Mouse (Mus musculus) midbrain, embryonic 11.5 days (tissue): Measurements from ENCODE around the gene Cog4. TPM values are rescaled to one million over a fixed set of nuclear protein-coding genes. Genes with fewer than 3 reads are reported as not detected.
"Not testable (repeated sequence)": the region's sequence is repeated elsewhere in the genome, so short reads cannot be mapped to it uniquely, and the experiment has no call there.

Experiments
- ATAC-seq: fragments of 200-750 bp; cut with Nextera tagmentation; 2 replicates; pipeline ENCODE4 v1.8.0; 2017; ENCODE audit warnings: moderate TSS enrichment, moderate library complexity; ENCODE audit not compliant: low FRiP score
- DNase-seq: peaks from one replicate; pipeline ENCODE4 v3.0.0; 2015; ENCODE audit warnings: low spot score; ENCODE audit errors: missing footprints
- H3K27ac ChIP-seq: fragments of 300-500 bp; sonication (generic); 2 replicates; pipeline ENCODE4 v1.5.1; 2014; ENCODE audit warnings: low read depth, low read length
- H3K27me3 ChIP-seq: fragments of 300-500 bp; sonication (generic); 2 replicates; pipeline ENCODE4 v1.6.1; 2014; ENCODE audit warnings: mild to moderate bottlenecking, low read length, moderate library complexity, mixed read lengths; ENCODE audit not compliant: control insufficient read depth, insufficient read depth
- H3K36me3 ChIP-seq: fragments of 300-500 bp; sonication (generic); 2 replicates; pipeline ENCODE4 v1.6.1; 2014; ENCODE audit warnings: mild to moderate bottlenecking, low read length, moderate library complexity, mixed read lengths; ENCODE audit not compliant: control insufficient read depth, insufficient read depth
- H3K4me1 ChIP-seq: fragments of 300-500 bp; sonication (generic); 2 replicates; pipeline ENCODE4 v1.6.1; 2014; ENCODE audit warnings: low read length; ENCODE audit not compliant: control insufficient read depth, insufficient read depth
- H3K4me2 ChIP-seq: fragments of 300-500 bp; sonication (generic); 2 replicates; pipeline ENCODE4 v1.6.1; 2014; ENCODE audit warnings: mild to moderate bottlenecking, moderate library complexity
- H3K4me3 ChIP-seq: fragments of 300-500 bp; sonication (generic); 2 replicates; pipeline ENCODE4 v1.5.1; 2014; ENCODE audit warnings: low read depth, low read length
- H3K9ac ChIP-seq: fragments of 300-500 bp; sonication (generic); 2 replicates; pipeline ENCODE4 v1.6.1; 2014; ENCODE audit warnings: low read length
- H3K9me3 ChIP-seq: fragments of 300-500 bp; sonication (generic); 2 replicates; pipeline ENCODE4 v1.6.1; 2016; ENCODE audit warnings: low read length; ENCODE audit not compliant: control insufficient read depth
- WGBS: fragments of 180-500 bp; shearing (Covaris S2); extraction: QIAGEN DNeasy Blood & Tissue Kit; methylation state at CpG from one replicate; pipeline ENCODE4 v1.1.7; 2014; 5-methylcytosine and 5-hydroxymethylcytosine counted together
- polyA plus RNA-seq: library from polyadenylated mRNA; unstranded; fragments of >200 nt; fragmentation: Nextera tagmentation; extraction: Ambion mirVana; gene quantifications from 2 replicates; pipeline ENCODE4 v1.2.1, GENCODE M21; 2014

Gene Cog4
- polyA plus RNA-seq, 1 experiment from 2014 or later: 65.3 TPM

DNA sequence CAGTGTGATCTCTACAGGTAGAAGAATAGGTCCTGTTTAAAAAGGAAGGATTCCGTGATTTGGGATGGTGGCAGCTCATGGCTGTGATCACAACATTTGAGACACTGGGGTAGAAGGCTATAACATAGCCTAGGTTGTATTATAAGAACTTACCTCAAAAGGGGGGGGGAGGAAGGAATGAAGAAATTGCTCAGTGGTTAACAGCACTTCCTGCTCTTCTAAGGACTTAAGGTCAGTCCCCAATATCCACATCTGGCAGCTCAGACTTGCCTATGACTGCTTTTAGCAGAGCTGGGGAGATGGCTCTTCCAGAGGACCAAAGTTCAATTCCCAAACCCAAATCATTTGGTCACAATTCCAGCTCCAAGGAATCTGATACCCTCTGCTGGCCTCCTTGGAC, 60.3 kb downstream of the Cog4 start:
- Histone ChIP-seq H3K27ac (no peak overlapping the region), H3K9ac (no peak overlapping the region), H3K4me1 (no peaks in the 10 kb centered on the region; the same call in 1 of the 2 replicates), H3K36me3 (no peaks in the 10 kb centered on the region), H3K4me3 (no peak overlapping the region), H3K4me2 (no peak overlapping the region), H3K9me3 (no peaks in the 10 kb centered on the region), H3K27me3 (no peaks in the 10 kb centered on the region)
- WGBS: 86% methylated on average over 1 of the region's 1 CpGs
- ATAC-seq: no peak
- DNase-seq: no peak

DNA sequence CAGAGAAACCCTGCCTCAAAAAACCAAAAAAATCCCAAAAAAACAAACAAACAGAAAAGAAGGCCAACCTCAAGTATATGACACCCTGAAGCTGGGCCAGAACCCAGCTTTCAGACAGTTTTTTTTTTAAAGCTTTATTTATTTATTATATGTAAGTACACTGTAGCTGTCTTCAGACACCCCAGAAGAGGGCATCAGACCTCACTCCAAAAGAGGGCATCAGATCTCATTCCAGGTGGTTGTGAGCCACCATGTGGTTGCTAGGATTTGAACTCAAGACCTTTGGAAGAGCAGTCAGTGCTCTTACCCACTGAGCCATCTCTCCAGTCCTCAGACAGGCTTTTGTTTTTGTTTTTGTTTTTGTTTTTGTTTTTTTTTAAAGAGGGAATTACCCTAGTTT, 63.5 kb downstream of the Cog4 start:
- not testable (repeated sequence) for H3K4me3 ChIP-seq, H3K9ac ChIP-seq, H3K27me3 ChIP-seq, H3K4me1 ChIP-seq, DNase-seq, ATAC-seq, H3K27ac ChIP-seq, H3K36me3 ChIP-seq, H3K4me2 ChIP-seq, H3K9me3 ChIP-seq

DNA sequence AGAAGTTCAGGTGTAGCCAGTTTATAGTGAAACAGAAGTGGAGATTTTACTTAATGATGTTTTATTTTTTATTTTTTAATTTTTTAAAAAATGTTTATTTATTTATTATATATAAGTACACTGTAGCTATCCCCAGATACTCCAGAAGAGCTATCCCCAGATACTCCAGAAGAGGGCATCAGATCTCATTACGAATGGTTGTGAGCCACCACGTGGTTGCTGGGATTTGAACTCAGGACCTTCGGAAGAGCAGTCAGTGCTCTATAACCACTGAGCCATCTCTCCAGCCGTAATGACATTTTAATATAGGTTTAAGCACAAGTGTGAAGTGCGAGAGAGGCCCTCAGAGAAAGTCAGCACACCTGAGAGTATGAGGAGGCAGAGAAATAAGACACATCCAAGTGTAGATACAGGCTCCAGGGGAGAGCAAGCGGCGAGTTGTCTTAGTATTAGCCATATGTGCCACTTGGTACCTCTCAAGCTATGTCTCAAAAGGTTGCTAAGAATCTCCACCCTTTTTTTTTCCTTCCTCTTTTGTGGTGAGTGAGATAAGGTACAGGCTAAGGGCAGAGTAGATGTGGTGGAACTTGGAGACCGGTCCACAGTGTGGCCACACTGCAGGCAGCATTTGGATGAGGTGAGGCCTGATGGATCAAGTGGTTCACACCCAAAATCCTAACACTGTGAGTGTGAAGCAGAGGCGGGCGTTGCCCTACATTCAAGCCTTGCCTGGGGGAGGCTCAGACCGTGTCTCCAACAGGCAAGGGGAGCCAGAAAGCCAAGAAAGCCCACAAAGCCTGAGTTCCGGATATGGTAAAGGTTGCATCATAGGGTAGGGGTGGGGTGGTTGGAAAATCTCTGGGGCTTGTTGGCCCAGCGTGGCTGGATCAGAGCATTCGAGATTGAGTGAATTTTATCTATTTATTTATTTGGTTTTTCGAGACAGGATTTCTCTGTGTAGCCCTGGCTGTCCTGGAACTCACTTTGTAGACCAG, 65.5 kb downstream of the Cog4 start:
- Histone ChIP-seq H3K27me3 (no peaks in the 10 kb centered on the region), H3K9ac (no peak overlapping the region), H3K27ac (no peak overlapping the region), H3K4me1 (no peaks in the 10 kb centered on the region), H3K36me3 (no peaks in the 10 kb centered on the region), H3K9me3 (no peaks in the 10 kb centered on the region), H3K4me3 (no peak overlapping the region), H3K4me2 (no peak overlapping the region)
- ATAC-seq: no peak
- DNase-seq: no peak
- 87% methylated on average over 15 of the region's 15 CpGs for WGBS

DNA sequence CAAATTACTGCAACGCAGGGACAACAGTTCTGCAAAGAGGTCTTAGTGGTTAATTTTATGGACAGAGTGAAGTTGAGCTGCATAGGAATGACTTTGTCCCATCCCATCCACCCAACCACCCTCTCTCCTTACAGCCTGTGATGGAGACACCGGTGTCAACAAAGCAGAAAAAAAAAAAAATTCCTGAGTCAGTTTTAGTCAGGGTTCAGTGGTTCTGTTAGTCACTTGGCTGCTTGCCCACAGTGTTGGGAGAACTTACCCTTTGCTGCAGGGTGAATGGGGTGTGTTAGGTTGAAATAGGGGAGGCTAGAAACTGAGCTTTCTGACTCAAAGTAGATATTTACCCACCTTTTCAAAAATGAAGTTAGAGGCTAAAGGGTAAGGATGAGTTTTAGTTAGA, 71.0 kb downstream of the Cog4 start:
- Histone ChIP-seq H3K36me3 (no peaks in the 10 kb centered on the region), H3K4me1 (peaks cover 19% of the 10 kb centered on the region), H3K27me3 (no peaks in the 10 kb centered on the region), H3K9ac (no peak overlapping the region), H3K27ac (no peak overlapping the region), H3K4me3 (no peak overlapping the region), H3K9me3 (no peaks in the 10 kb centered on the region), H3K4me2 (no peak overlapping the region)
- ATAC-seq (no peak), DNase-seq (no peak)
- 74% methylated on average over 2 of the region's 2 CpGs for WGBS

DNA sequence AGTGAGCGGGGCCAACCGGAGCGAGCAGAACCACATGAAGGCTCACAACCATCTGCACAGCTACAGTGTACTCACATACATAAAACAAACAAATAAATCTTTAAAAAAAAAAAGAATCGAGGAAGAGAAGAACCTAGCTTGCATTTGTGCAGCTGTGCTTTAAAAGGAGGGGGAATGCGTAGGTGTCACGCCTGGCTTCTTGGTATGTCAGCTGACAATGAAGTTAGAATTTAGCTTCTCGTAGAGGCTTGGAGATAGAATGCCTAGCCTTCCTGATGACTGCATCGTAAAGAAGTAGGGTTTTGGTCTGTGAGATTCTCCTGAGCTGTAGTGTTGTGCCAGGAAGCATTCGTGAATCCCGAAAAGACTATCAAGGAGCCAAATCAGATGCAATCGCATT, 71.6 kb downstream of the Cog4 start:
- H3K4me1 ChIP-seq: peaks cover 19% of the 10 kb centered on the region
- no peak overlapping the region for H3K4me2 ChIP-seq
- H3K27ac ChIP-seq: no peak overlapping the region
- no peaks in the 10 kb centered on the region for H3K9me3 ChIP-seq
- no peak overlapping the region for H3K4me3 ChIP-seq
- no peak for ATAC-seq
- no peak overlapping the region for H3K9ac ChIP-seq
- DNase-seq: no peak
- no peaks in the 10 kb centered on the region for H3K36me3 ChIP-seq
- no peaks in the 10 kb centered on the region for H3K27me3 ChIP-seq
- WGBS: 86% methylated on average over 11 of the region's 11 CpGs

DNA sequence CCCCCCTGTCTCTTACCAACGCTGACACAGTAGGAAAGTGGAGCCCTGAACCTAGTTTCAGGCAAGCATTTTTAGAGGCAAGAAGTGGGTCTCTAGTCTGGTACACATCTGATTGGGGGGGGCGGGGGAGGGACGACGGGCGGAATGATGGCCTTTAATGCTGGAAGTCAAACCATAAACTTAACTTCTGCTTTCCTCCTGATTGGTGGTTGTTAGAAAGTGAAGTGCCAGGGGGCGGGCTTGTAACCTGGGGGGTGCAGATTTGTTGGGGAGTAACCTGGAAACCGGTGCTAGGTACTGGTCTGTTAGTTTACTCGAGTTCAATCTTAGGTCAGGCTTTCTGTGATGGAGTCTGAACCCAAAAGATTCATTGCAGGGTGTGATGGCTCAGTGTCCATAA, 72.1 kb downstream of the Cog4 start:
- Histone ChIP-seq H3K4me3 (no peak overlapping the region), H3K9ac (no peak overlapping the region), H3K36me3 (no peaks in the 10 kb centered on the region), H3K27ac (no peak overlapping the region), H3K9me3 (no peaks in the 10 kb centered on the region), H3K4me2 (no peak overlapping the region), H3K4me1 (peaks cover 19% of the 10 kb centered on the region), H3K27me3 (no peaks in the 10 kb centered on the region)
- DNase-seq (no peak), ATAC-seq (no peak)
- WGBS: 75% methylated on average over 8 of the region's 8 CpGs

DNA sequence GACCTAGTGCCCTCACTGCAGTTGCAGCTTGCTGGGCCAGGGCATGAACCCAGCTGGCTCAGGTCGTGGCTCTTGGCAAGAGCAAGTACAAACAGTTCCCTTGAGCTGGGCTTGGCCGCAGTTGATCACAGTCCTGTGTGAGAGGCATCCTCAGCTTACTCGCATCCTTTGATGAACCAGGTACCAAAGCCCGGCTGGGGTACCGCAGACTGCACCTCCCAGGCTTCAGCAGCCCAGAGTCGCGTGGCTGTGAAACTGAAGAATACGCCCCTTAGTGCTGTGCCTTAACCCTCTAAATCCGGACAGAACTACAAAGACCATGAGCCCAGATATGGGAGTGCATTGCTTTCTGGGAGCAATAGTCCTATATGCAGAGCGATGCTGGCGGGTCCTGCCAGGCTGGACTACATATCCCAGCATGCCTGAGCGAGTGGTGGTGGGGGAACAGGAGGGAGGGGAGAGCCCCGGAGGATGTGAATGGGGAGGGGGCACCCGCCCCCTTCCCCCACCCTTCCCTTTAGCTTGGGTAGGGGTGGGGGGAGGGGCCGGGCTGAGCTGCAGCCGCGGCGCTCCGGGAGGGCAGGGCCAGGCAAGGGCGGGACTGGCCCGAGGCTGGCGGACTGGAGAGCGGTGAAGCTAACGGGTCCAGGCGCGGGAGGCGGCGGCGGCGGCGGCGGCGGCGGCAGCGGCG, 73.1 kb downstream of the Cog4 start, which contains the start of gene St3gal2:
Gene St3gal2 (plus strand): TSS at position 582 of the 691 bp plus-strand sequence.
- no peaks in the 10 kb centered on the region for H3K27me3 ChIP-seq
- WGBS: 3% methylated on average over 19 of the region's 36 CpGs
- H3K27ac ChIP-seq: peak within 1 kb of the TSS; percentile 25; the same call in 1 of the 2 replicates
- H3K9ac ChIP-seq: peak within 1 kb of the TSS; percentile 93
- H3K4me1 ChIP-seq: peaks cover 19% of the 10 kb centered on the region
- DNase-seq (peak; percentile 98), ATAC-seq (peak; percentile 99)
- no peaks in the 10 kb centered on the region for H3K9me3 ChIP-seq
- no peaks in the 10 kb centered on the region for H3K36me3 ChIP-seq
- H3K4me2 ChIP-seq: peak within 1 kb of the TSS; percentile 88
- H3K4me3 ChIP-seq: peak within 1 kb of the TSS; percentile 89

DNA sequence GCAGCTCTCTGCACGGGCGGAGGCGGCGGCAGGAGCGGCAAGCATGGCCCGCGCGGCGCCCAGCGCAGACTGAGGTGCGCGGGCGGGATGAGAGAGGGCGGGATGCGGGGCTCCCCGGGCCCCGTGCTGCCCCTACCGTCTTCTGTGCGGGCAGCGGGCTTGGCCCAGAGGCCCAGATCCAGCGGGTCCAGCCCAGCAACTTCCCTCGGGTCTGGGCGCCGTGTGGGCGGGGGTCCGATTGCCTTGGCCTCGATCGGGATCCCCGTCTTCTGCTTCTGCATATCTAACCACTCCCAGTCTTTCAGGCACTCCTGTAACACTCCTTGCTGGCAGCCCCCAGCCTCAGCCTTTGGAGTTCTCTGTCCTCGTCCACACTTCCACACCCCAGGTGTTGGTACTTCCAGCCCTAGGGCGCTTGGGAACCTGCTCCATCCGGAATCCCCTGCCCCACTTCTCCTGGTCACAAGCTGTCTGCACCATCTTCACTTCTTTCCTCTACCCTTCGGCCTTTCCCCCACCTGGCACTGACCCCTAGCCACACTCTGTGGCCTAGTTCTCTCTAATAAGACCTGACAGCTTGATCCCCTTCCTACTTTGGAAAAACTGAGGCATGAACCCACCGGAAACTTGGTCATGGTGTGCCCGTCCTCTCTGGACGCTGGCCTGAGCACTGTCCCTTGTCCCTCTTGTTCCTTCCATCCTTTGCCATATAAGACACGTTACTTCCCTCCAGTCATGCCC, 73.8 kb downstream of the Cog4 start:
- no peaks in the 10 kb centered on the region for H3K27me3 ChIP-seq
- peak overlapping the region; percentile 25; the same call in 1 of the 2 replicates for H3K27ac ChIP-seq
- DNase-seq: peak; percentile 91
- H3K4me3 ChIP-seq: peak overlapping the region; percentile 89
- H3K4me2 ChIP-seq: peak overlapping the region; percentile 88
- H3K36me3 ChIP-seq: no peaks in the 10 kb centered on the region
- 2% methylated on average over 30 of the region's 37 CpGs for WGBS
- no peaks in the 10 kb centered on the region for H3K9me3 ChIP-seq
- H3K4me1 ChIP-seq: peaks cover 19% of the 10 kb centered on the region
- peak overlapping the region; percentile 93 for H3K9ac ChIP-seq
- peak; percentile 77 for ATAC-seq
